Comparison of ENCODE assay signal across 31 mouse cellular contexts in genomic region chr9:23190950-23191349, GRCm38 (mm10). TPM values are rescaled to one million over a fixed set of nuclear protein-coding genes. Genes with fewer than 3 reads are reported as not detected.
DNase-seq lines count a peak whose midpoint lies in the region; ATAC-seq and TF ChIP-seq lines count a peak whose summit lies in the region.
"Had no signal": no experiment of that assay in that cellular context is flagged by ENCODE, and none has a peak within 500 bp of the region (broad histone marks: within the 10 kb centered on the region; RNA-seq: fewer than 3 reads in every experiment).

No protein-coding gene starts in this region.

- H3K4me3 ChIP-seq in C2C12 (ENCODE audit: insufficient read depth, poor library complexity, severe bottlenecking), result no peak overlapping the region
- H3K4me3 ChIP-seq in embryonic fibroblast, embryonic 13.5 days (ENCODE audit: insufficient read depth, low read length), result no peak overlapping the region
- no peak overlapping the region for H3K4me3 ChIP-seq in liver, postnatal 0 days (ENCODE audit: low read depth, low read length)
- H3K4me3 ChIP-seq in hindbrain, embryonic 10.5 days, result no peak overlapping the region
- H3K4me3 ChIP-seq: heart, embryonic 13.5 days; hindbrain, embryonic 12.5 days; intestine, embryonic 15.5 days; layer of hippocampus, adult 2 months; left cerebral cortex, adult 2 months; limb, embryonic 13.5 days; liver, embryonic 12.5 days; midbrain, embryonic 10.5 days; neural tube, embryonic 13.5 days had no signal

- intact Hi-C loops in heart, postnatal 25 days (cut with DNase I), result no loop called here

- H3K79me2 ChIP-seq in C2C12 (ENCODE audit: control insufficient read depth, insufficient read depth), result no peaks in the 10 kb centered on the region

- no peaks in the 10 kb centered on the region for H3K27me3 ChIP-seq in C2C12 (ENCODE audit: control insufficient read depth, insufficient read depth, insufficient read length)
- H3K27me3 ChIP-seq in liver, postnatal 0 days (ENCODE audit: insufficient read depth, low read length), result no peaks in the 10 kb centered on the region
- H3K27me3 ChIP-seq in hindbrain, embryonic 10.5 days (ENCODE audit: insufficient read depth, poor library complexity, severe bottlenecking), result no peaks in the 10 kb centered on the region
- H3K27me3 ChIP-seq: heart, embryonic 13.5 days; hindbrain, embryonic 12.5 days; intestine, embryonic 15.5 days; limb, embryonic 13.5 days; liver, embryonic 12.5 days; neural tube, embryonic 13.5 days had no signal

- peak; percentile 35 to 48 for DNase-seq in heart, adult 9 months (ENCODE audit: low spot score in 2 of 2)
- DNase-seq in heart, postnatal 25 days (ENCODE audit: low spot score), result no peak
- peak; percentile 82 for DNase-seq in 3134 (ENCODE audit: extremely low read depth, insufficient read length, low spot score)
- no peak for DNase-seq in liver, postnatal 0 days
- no peak for DNase-seq in hindbrain, embryonic 10.5 days (ENCODE audit: low spot score)
- no peak for DNase-seq in adrenal gland, adult 2 months
- DNase-seq: adrenal gland, adult 8-10 months; cerebellum, adult 8-10 months; cerebellum, postnatal 25 days; gastrocnemius, postnatal 25 days; heart, postnatal 10 days; kidney, adult 8-10 months; kidney, postnatal 25 days; lung, adult 18-20 months; lung, postnatal 14 days; thymus, postnatal 4 days had no signal

- 74% methylated on average over 1 of the region's 1 CpGs for WGBS in liver, postnatal 0 days (ENCODE audit: insufficient replicate concordance)
- 74% methylated on average over 1 of the region's 1 CpGs for WGBS in hindbrain, embryonic 10.5 days

- H3K36me3 ChIP-seq in C2C12 (ENCODE audit: control insufficient read depth, insufficient read depth), result no peaks in the 10 kb centered on the region
- H3K36me3 ChIP-seq in liver, postnatal 0 days (replicated peaks; ENCODE audit: insufficient read depth, low read length), result no peaks in the 10 kb centered on the region
- H3K36me3 ChIP-seq in hindbrain, embryonic 10.5 days, result no peaks in the 10 kb centered on the region
- H3K36me3 ChIP-seq: G1E; heart, embryonic 13.5 days; hindbrain, embryonic 12.5 days; intestine, embryonic 15.5 days; limb, embryonic 13.5 days; liver, embryonic 12.5 days; midbrain, embryonic 10.5 days; neural tube, embryonic 13.5 days had no signal

- H3K4me2 ChIP-seq in liver, postnatal 0 days (ENCODE audit: low read depth, low read length), result no peak overlapping the region
- H3K4me2 ChIP-seq: heart, embryonic 13.5 days; hindbrain, embryonic 12.5 days; intestine, embryonic 15.5 days; limb, embryonic 13.5 days; liver, embryonic 12.5 days; neural tube, embryonic 13.5 days had no signal

- H3K9ac ChIP-seq in liver, postnatal 0 days (replicated peaks), result no peak overlapping the region
- H3K9ac ChIP-seq: heart, embryonic 13.5 days; hindbrain, embryonic 12.5 days; intestine, embryonic 15.5 days; limb, embryonic 13.5 days; liver, embryonic 12.5 days; neural tube, embryonic 13.5 days had no signal

- ATAC-seq in liver, postnatal 0 days, result no peak
- ATAC-seq: forebrain, embryonic 16.5 days; hindbrain, postnatal 0 days; intestine, embryonic 15.5 days; liver, embryonic 12.5 days; midbrain, embryonic 16.5 days had no signal

- TF ChIP-seq EP300 in liver, postnatal 0 days (IDR thresholded peaks at IDR 0.05; ENCODE audit: low read depth), result no peak

- H3ac ChIP-seq in C2C12 (ENCODE audit: control insufficient read depth, insufficient read length, low read depth), result no peak overlapping the region

- no peak for TF ChIP-seq POLR2A in embryonic fibroblast, embryonic 13.5 days (IDR thresholded peaks at IDR 0.05; ENCODE audit: low read depth, low read length)

- H3K79me3 ChIP-seq in C2C12 (ENCODE audit: low read depth), result no peaks in the 10 kb centered on the region

- H3K9me3 ChIP-seq in liver, postnatal 0 days (ENCODE audit: low read length), result no peaks in the 10 kb centered on the region
- no peaks in the 10 kb centered on the region for H3K9me3 ChIP-seq in hindbrain, embryonic 10.5 days
- H3K9me3 ChIP-seq: G1E; heart, embryonic 13.5 days; hindbrain, embryonic 12.5 days; intestine, embryonic 15.5 days; limb, embryonic 13.5 days; liver, embryonic 12.5 days; midbrain, embryonic 10.5 days; neural tube, embryonic 13.5 days had no signal

- peaks cover 11% of the 10 kb centered on the region for H3K4me1 ChIP-seq in embryonic fibroblast, embryonic 13.5 days (ENCODE audit: control insufficient read depth, insufficient read depth, low read length)
- no peaks in the 10 kb centered on the region for H3K4me1 ChIP-seq in liver, postnatal 0 days (ENCODE audit: insufficient read depth)
- no peaks in the 10 kb centered on the region for H3K4me1 ChIP-seq in hindbrain, embryonic 10.5 days (replicated peaks)
- H3K4me1 ChIP-seq: hindbrain, embryonic 12.5 days; intestine, embryonic 15.5 days; liver, embryonic 12.5 days; midbrain, embryonic 10.5 days; neural tube, embryonic 13.5 days had no signal

- no peak for TF ChIP-seq CTCF in C2C12 (IDR thresholded peaks at IDR 0.05; ENCODE audit: control insufficient read depth, insufficient read depth, insufficient read length)
- TF ChIP-seq CTCF in embryonic fibroblast, embryonic 13.5 days (IDR thresholded peaks at IDR 0.05; ENCODE audit: borderline replicate concordance, insufficient read depth, low read length), result no peak
- no peak for TF ChIP-seq CTCF in liver, postnatal 0 days (IDR thresholded peaks at IDR 0.05; ENCODE audit: low read depth)

- peak overlapping the region; percentile 95; the same call in 1 of the 2 replicates for H3K27ac ChIP-seq in embryonic fibroblast, embryonic 13.5 days (ENCODE audit: insufficient read depth, low read length)
- no peak overlapping the region for H3K27ac ChIP-seq in liver, postnatal 0 days (ENCODE audit: low read depth)
- H3K27ac ChIP-seq in hindbrain, embryonic 10.5 days, result no peak overlapping the region
- H3K27ac ChIP-seq: heart, embryonic 13.5 days; hindbrain, embryonic 12.5 days; hindbrain, postnatal 0 days; intestine, embryonic 15.5 days; layer of hippocampus, adult 2 months; left cerebral cortex, adult 2 months; limb, embryonic 13.5 days; liver, embryonic 12.5 days; midbrain, embryonic 10.5 days; neural tube, embryonic 13.5 days had no signal

TF ChIP-seq in C2C12, 6 proteins besides CTCF, POLR2A, EP300 and RAD21:
- TF ChIP-seq FOSL1 (IDR thresholded peaks at IDR 0.05; ENCODE audit: insufficient read depth, low read length, poor library complexity, severe bottlenecking) (peak; percentile 8), MAX (IDR thresholded peaks at IDR 0.05) (peak; percentile 57), CEBPB (IDR thresholded peaks at IDR 0.05; ENCODE audit: low read depth) (peak; percentile 50), USF1 (IDR thresholded peaks at IDR 0.05; ENCODE audit: low read depth) (peak; percentile 27), MYOD1 (IDR thresholded peaks at IDR 0.05; ENCODE audit: control insufficient read depth, insufficient read length, low read depth) (no peak), MYOG (IDR thresholded peaks at IDR 0.05; ENCODE audit: control insufficient read depth, extremely low read depth, insufficient read length) (no peak)
TF ChIP-seq in C2C12: peak in this region for 4.

RNA-seq across cellular contexts. Expression of gene Bmper, which starts 31.9 kb away (rescaled TPM):
- total RNA-seq in heart, postnatal 25 days (2021), result 1 to 10 TPM; 3.6 to 5.1 TPM
- polyA plus RNA-seq in C2C12 (2012; fragmentation: generic; extraction: Trizol), result 1.2 TPM
- 17.2 and 18.0 TPM in 2 replicates for polyA plus RNA-seq in embryonic fibroblast, embryonic 13.5 days (2011; ENCODE audit: insufficient read length, low read depth, missing spikeins)
- 0.60 and 0.72 TPM in 2 replicates for polyA plus RNA-seq in liver, postnatal 0 days (2015; fragmentation: Nextera tagmentation; extraction: Ambion mirVana)
- polyA plus RNA-seq in hindbrain, embryonic 10.5 days (2016; fragmentation: Nextera tagmentation; extraction: Ambion mirVana), result 1.6 and 3.1 TPM in 2 replicates
- 1 to 10 TPM; 1.5 to 2.4 TPM for total RNA-seq in adrenal gland, adult 2 months (2021)
- 0.61 and 1.1 TPM in 2 replicates for polyA plus RNA-seq in adrenal gland, adult 2 months (2012; rRNA removed)
- polyA plus RNA-seq: G1E had no signal

Comparison
In these comparisons a context has a peak if more than half of its experiments do, and no peak if none do; other contexts are left out.
1. DNase-seq: peak in heart, adult 9 months (2 of 2) and 3134 (single experiment); none in heart, postnatal 25 days (single experiment), liver, postnatal 0 days (single experiment), hindbrain, embryonic 10.5 days (single experiment) and adrenal gland, adult 2 months (single experiment).